Mouse (Mus musculus): ENCODE data around the gene Ubac2. TPM values are rescaled to one million over a fixed set of nuclear protein-coding genes. Genes with fewer than 3 reads are reported as not detected.

Ubac2 gene
- polyA plus RNA-seq, 1 experiment from 2014 or later, result 78.2 TPM

DNA sequence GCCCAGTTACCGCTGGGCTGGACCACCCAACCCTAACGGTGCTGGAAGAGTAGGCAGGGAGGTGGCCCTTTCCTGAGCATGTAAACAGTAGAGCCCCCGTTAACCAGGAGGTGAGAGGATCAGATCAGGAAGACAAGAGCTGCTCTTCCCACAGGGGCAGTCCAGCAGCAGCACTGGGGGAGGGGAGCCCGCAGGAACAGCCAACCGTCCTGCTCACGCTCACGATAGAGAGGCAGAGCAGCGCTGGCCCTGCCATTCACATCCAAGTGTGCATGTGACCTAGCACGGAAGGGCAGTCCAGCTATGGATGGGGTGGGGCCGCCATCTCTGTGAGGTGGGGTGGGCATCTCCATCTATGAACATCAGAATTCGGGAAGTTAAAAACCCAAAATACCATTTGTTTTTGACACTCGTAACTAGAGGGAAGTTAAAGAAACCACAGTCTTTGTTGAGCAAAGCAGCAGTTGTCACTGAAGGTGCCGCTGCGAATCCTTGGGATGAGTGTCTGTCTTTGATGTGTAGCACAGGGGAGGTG is 135.1 kb downstream of the Ubac2 start:
- WGBS, result 37% methylated on average over 14 of the region's 14 CpGs
- peak; percentile 92 for ATAC-seq (ENCODE audit: low FRiP score, low TSS enrichment)
- no peak overlapping the region; the same call in 1 of the 2 replicates for H3K27ac ChIP-seq (ENCODE audit: low read depth, low read length)

DNA sequence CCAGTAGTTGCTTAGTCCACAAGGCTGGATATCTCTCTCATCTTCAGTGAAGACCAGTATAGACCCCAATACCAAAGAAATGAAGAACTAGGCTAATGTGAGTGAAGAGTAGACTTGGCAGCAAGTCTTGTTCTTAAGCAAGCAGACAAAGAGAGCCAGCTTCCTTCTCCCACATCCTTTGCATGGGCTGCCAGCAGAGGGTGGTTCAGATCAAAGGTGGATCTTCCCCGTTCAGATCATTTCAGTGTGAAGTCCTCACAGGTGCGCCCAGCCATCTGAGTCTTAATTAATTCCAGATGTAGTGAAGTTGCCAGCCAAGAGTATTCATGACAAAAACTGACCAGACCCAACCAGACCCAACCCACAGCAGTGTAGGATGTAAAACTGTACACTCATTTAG is 139.5 kb downstream of the Ubac2 start:
- Histone ChIP-seq H3K27me3 (ENCODE audit: control insufficient read depth, insufficient read depth, low read length) (no peaks in the 10 kb centered on the region), H3K4me3 (ENCODE audit: low read length) (no peak overlapping the region), H3K9ac (ENCODE audit: low read depth, low read length) (no peak overlapping the region), H3K27ac (ENCODE audit: low read depth, low read length) (no peak overlapping the region), H3K4me1 (ENCODE audit: control insufficient read depth, insufficient read depth, low read length) (peaks cover 3% of the 10 kb centered on the region), H3K36me3 (ENCODE audit: control insufficient read depth, insufficient read depth, low read length) (peaks cover 7% of the 10 kb centered on the region), H3K4me2 (replicated peaks; ENCODE audit: low read depth, low read length) (no peak overlapping the region), H3K9me3 (ENCODE audit: control insufficient read depth, low read length) (no peaks in the 10 kb centered on the region)
- no peak for ATAC-seq (ENCODE audit: low FRiP score, low TSS enrichment)
- WGBS, result 68% methylated on average over 2 of the region's 2 CpGs

More for the DNA sequence above, 135.1 kb downstream of the Ubac2 start:
- Histone ChIP-seq H3K36me3 (ENCODE audit: control insufficient read depth, insufficient read depth, low read length) (peaks cover 10% of the 10 kb centered on the region; the same call in 1 of the 2 replicates), H3K4me1 (ENCODE audit: control insufficient read depth, insufficient read depth, low read length) (peaks cover 11% of the 10 kb centered on the region), H3K4me2 (replicated peaks; ENCODE audit: low read depth, low read length) (no peak overlapping the region), H3K27me3 (ENCODE audit: control insufficient read depth, insufficient read depth, low read length) (no peaks in the 10 kb centered on the region), H3K9ac (ENCODE audit: low read depth, low read length) (no peak overlapping the region), H3K4me3 (ENCODE audit: low read length) (no peak overlapping the region), H3K9me3 (ENCODE audit: control insufficient read depth, low read length) (no peaks in the 10 kb centered on the region)

DNA sequence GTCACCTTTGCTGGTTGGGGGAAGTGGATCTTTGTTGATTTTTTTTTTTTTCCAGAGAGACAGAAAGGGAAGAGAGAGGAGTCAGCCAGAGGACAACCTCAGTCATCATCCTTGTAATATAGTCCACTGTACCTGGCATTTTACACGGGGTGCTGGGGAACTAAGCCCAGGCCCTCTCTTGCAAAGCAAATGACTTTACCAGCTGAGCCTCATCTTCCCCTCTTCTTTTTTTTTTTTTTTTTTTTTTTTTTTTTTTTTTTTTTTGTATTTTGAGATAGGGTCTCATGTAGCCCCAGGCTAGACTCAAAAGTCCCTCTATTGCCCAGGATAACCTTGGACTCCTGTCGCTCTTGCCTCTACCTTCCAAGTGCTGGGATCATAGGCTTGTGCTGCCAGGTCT is 141.0 kb downstream of the Ubac2 start:
- Histone ChIP-seq H3K4me2 (replicated peaks; ENCODE audit: low read depth, low read length) (no peak overlapping the region), H3K27ac (ENCODE audit: low read depth, low read length) (no peak overlapping the region), H3K36me3 (ENCODE audit: control insufficient read depth, insufficient read depth, low read length) (peaks cover 7% of the 10 kb centered on the region), H3K9me3 (ENCODE audit: control insufficient read depth, low read length) (no peaks in the 10 kb centered on the region), H3K4me1 (ENCODE audit: control insufficient read depth, insufficient read depth, low read length) (no peaks in the 10 kb centered on the region), H3K9ac (ENCODE audit: low read depth, low read length) (no peak overlapping the region), H3K4me3 (ENCODE audit: low read length) (no peak overlapping the region), H3K27me3 (ENCODE audit: control insufficient read depth, insufficient read depth, low read length) (no peaks in the 10 kb centered on the region)
- no peak for ATAC-seq (ENCODE audit: low FRiP score, low TSS enrichment)
- WGBS, result 79% methylated on average over 2 of the region's 2 CpGs

DNA sequence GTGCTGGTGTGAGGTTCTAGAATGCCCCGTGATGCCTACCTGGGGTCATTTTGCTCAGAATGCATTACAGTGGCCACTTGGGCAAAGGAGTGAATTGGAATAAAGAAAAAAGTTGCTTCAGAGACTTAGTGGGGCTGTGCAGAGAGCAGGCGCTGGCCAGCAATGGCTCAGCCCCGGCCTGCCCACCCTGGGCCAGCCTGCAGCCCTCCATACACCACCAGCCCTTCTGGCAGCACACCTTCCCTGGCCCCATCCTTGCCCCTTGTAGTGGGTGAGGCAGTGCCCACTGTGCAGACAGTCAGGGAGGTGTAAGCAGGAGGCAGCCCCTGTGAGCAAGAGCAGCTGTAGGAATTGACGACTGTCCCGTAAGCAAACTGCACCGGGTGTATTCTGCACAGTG is 142.1 kb downstream of the Ubac2 start:
- ATAC-seq (ENCODE audit: low FRiP score, low TSS enrichment), result 0 out of 2 replicates have a peak, but pooled peaks have one; percentile 16

DNA sequence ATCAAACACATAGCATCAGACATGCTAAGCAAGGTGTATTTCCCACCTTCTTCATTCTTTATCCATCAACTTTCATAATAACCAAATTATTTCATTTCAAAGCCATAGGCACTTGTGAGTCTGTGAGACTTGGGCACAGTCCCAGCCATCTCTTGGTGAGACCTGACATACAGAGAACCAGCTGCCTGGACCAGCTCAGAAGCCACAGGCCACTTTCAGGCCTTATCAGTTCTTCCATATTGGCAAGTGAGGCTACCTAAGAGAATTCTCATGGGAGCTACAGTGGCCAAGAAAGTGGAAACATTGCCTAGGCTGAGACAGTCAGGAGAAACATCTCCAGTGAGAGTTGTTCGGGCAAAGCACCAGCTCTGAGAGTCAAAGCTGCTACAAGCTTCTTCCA is 144.6 kb downstream of the Ubac2 start:
- 79% methylated on average over 1 of the region's 1 CpGs for WGBS

More for the DNA sequence above, 142.1 kb downstream of the Ubac2 start:
- WGBS, result 94% methylated on average over 6 of the region's 6 CpGs
- H3K4me1 ChIP-seq (ENCODE audit: control insufficient read depth, insufficient read depth, low read length), result no peaks in the 10 kb centered on the region
- no peak overlapping the region for H3K4me2 ChIP-seq (replicated peaks; ENCODE audit: low read depth, low read length)
- no peak overlapping the region for H3K4me3 ChIP-seq (ENCODE audit: low read length)
- H3K27me3 ChIP-seq (ENCODE audit: control insufficient read depth, insufficient read depth, low read length), result no peaks in the 10 kb centered on the region
- no peak overlapping the region for H3K9ac ChIP-seq (ENCODE audit: low read depth, low read length)
- peaks cover 7% of the 10 kb centered on the region for H3K36me3 ChIP-seq (ENCODE audit: control insufficient read depth, insufficient read depth, low read length)
- H3K9me3 ChIP-seq (ENCODE audit: control insufficient read depth, low read length), result no peaks in the 10 kb centered on the region
- no peak overlapping the region for H3K27ac ChIP-seq (ENCODE audit: low read depth, low read length)

DNA sequence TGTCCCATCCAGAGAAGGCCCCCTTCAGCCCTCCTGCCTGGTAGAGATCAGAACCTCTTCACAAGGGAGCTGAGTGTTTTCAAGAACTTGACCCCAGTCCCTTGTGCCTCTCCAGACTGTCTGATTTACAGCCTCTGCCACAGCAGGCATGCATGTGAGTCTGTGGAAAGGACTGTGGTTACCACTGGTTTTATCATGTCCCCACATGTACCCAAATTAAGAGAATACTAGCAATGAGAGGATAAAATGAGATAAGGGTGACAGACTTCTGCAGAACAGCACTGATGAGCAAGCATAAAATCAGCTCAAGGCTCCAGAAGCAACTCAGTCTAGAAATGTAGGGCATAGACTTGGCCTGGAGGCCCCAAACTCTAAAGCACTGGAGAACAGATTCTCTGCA is 145.5 kb downstream of the Ubac2 start:
- no peaks in the 10 kb centered on the region for H3K27me3 ChIP-seq (ENCODE audit: control insufficient read depth, insufficient read depth, low read length)
- H3K27ac ChIP-seq (ENCODE audit: low read depth, low read length), result no peak overlapping the region
- no peak for ATAC-seq (ENCODE audit: low FRiP score, low TSS enrichment)
- H3K9me3 ChIP-seq (ENCODE audit: control insufficient read depth, low read length), result no peaks in the 10 kb centered on the region
- H3K4me1 ChIP-seq (ENCODE audit: control insufficient read depth, insufficient read depth, low read length), result no peaks in the 10 kb centered on the region
- H3K36me3 ChIP-seq (ENCODE audit: control insufficient read depth, insufficient read depth, low read length), result peaks cover 7% of the 10 kb centered on the region
- no peak overlapping the region for H3K4me3 ChIP-seq (ENCODE audit: low read length)
- H3K4me2 ChIP-seq (replicated peaks; ENCODE audit: low read depth, low read length), result no peak overlapping the region
- H3K9ac ChIP-seq (ENCODE audit: low read depth, low read length), result no peak overlapping the region

More for the DNA sequence above, 144.6 kb downstream of the Ubac2 start:
- Histone ChIP-seq H3K36me3 (ENCODE audit: control insufficient read depth, insufficient read depth, low read length) (peaks cover 7% of the 10 kb centered on the region), H3K27ac (ENCODE audit: low read depth, low read length) (no peak overlapping the region), H3K9me3 (ENCODE audit: control insufficient read depth, low read length) (no peaks in the 10 kb centered on the region), H3K4me3 (ENCODE audit: low read length) (no peak overlapping the region), H3K4me2 (replicated peaks; ENCODE audit: low read depth, low read length) (no peak overlapping the region), H3K27me3 (ENCODE audit: control insufficient read depth, insufficient read depth, low read length) (no peaks in the 10 kb centered on the region), H3K4me1 (ENCODE audit: control insufficient read depth, insufficient read depth, low read length) (no peaks in the 10 kb centered on the region), H3K9ac (ENCODE audit: low read depth, low read length) (no peak overlapping the region)
- ATAC-seq (ENCODE audit: low FRiP score, low TSS enrichment), result no peak

DNA sequence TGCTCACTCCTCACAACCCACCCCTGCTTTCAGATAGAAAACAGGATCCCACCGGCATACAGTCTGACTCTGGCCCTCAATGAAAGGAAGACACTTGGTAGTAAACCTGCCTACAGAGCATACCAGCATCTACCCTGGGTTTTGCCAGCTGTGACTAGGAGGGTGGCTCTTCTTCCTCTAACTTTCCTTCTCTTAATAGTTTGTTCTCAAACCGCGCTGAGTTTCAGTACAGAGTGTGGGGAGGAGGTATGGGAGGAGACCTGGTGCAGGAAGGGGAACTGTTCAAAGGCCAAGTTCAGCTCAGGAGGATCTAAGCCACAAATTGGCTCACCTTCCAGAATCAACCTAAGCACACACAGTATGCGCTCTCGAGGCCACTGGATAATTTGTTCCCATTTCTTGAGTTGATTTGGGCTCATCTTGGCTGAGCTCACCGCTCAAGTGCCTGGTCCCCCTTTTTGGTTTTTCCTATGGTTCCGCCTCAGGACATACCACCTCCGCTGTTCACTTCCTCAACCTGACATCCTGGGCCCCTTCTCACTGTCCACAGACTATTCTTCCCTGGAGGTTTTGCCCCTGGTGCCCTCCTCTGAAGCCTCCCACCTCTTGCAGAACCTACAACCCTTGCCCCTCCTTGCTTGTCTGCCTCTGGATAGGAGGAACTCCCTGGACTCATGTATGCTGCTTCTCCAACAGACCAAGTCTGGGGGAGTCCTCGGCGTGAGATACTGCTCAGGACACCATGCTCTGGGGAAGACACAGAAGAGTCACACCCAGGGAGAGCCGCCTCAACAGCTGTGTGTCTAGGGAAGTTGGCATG is 150.7 kb downstream of the Ubac2 start:
- no peaks in the 10 kb centered on the region for H3K9me3 ChIP-seq (ENCODE audit: control insufficient read depth, low read length)
- WGBS, result 88% methylated on average over 11 of the region's 11 CpGs
- no peaks in the 10 kb centered on the region for H3K4me1 ChIP-seq (ENCODE audit: control insufficient read depth, insufficient read depth, low read length)
- no peak overlapping the region for H3K9ac ChIP-seq (ENCODE audit: low read depth, low read length)
- no peak for ATAC-seq (ENCODE audit: low FRiP score, low TSS enrichment)
- no peak overlapping the region for H3K4me3 ChIP-seq (ENCODE audit: low read length)
- H3K27me3 ChIP-seq (ENCODE audit: control insufficient read depth, insufficient read depth, low read length), result no peaks in the 10 kb centered on the region
- H3K36me3 ChIP-seq (ENCODE audit: control insufficient read depth, insufficient read depth, low read length), result no peaks in the 10 kb centered on the region
- H3K4me2 ChIP-seq (replicated peaks; ENCODE audit: low read depth, low read length), result no peak overlapping the region
- H3K27ac ChIP-seq (ENCODE audit: low read depth, low read length), result no peak overlapping the region

DNA sequence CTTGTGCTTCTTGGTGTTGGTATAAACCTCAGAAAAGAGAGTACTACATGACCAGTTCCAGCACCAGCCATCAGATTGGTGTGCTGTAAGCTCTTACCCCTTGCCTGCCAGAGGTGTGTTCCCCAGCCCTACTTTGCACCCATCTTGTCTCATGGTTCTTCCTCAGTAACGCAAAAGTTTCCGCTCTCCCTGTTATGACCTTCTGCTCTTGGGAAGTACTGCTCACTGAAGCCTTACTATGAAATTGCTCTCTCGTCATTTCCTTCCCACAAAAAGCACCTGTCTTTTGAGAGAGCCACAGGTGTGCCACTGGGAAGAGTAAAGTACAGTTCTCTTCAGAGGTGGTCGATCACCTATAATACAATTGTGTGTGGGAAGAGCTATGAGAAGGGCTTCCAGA is 151.4 kb downstream of the Ubac2 start:
- H3K27ac ChIP-seq (ENCODE audit: low read depth, low read length), result no peak overlapping the region
- H3K4me2 ChIP-seq (replicated peaks; ENCODE audit: low read depth, low read length), result no peak overlapping the region
- no peak overlapping the region for H3K9ac ChIP-seq (ENCODE audit: low read depth, low read length)
- no peak for ATAC-seq (ENCODE audit: low FRiP score, low TSS enrichment)
- H3K4me1 ChIP-seq (ENCODE audit: control insufficient read depth, insufficient read depth, low read length), result no peaks in the 10 kb centered on the region
- H3K9me3 ChIP-seq (ENCODE audit: control insufficient read depth, low read length), result no peaks in the 10 kb centered on the region
- WGBS, result 75% methylated on average over 4 of the region's 4 CpGs
- no peaks in the 10 kb centered on the region for H3K27me3 ChIP-seq (ENCODE audit: control insufficient read depth, insufficient read depth, low read length)
- no peaks in the 10 kb centered on the region for H3K36me3 ChIP-seq (ENCODE audit: control insufficient read depth, insufficient read depth, low read length)
- H3K4me3 ChIP-seq (ENCODE audit: low read length), result no peak overlapping the region

DNA sequence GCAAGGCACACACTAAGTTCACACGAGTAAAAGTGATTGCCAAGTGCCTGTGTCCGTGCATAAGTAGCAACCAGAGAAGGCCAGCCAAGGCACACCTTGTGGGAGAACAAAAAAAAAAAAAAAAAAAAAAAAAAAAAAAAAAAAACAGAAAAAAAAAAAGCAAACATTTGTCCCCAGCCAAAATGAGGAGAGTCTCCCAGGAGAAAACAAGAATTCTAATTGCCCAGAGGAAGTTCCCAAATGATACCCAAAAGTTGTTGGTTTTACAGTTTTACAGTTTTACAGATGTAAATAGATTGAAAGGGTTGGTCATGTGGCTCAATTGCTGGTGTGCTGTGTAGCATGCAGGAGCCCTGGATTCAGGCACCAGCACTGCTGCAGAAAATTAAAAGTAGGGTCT is 153.6 kb downstream of the Ubac2 start:
- no peaks in the 10 kb centered on the region for H3K9me3 ChIP-seq (ENCODE audit: control insufficient read depth, low read length)
- H3K4me3 ChIP-seq (ENCODE audit: low read length), result no peak overlapping the region
- ATAC-seq (ENCODE audit: low FRiP score, low TSS enrichment), result no peak
- H3K36me3 ChIP-seq (ENCODE audit: control insufficient read depth, insufficient read depth, low read length), result no peaks in the 10 kb centered on the region
- WGBS, result 95% methylated on average over 2 of the region's 2 CpGs
- no peak overlapping the region for H3K4me2 ChIP-seq (replicated peaks; ENCODE audit: low read depth, low read length)
- H3K4me1 ChIP-seq (ENCODE audit: control insufficient read depth, insufficient read depth, low read length), result no peaks in the 10 kb centered on the region
- no peaks in the 10 kb centered on the region for H3K27me3 ChIP-seq (ENCODE audit: control insufficient read depth, insufficient read depth, low read length)
- no peak overlapping the region for H3K9ac ChIP-seq (ENCODE audit: low read depth, low read length)
- no peak overlapping the region for H3K27ac ChIP-seq (ENCODE audit: low read depth, low read length)

Measured in kidney, embryonic 14.5 days (tissue).